Mouse (Mus musculus) small intestine, adult 2 months (tissue): Measurements from ENCODE around the gene Trp63. TPM values are rescaled to one million over a fixed set of nuclear protein-coding genes. Genes with fewer than 3 reads are reported as not detected.

Experiments
- H3K27ac ChIP-seq: fragments of 200-500 bp; 2 replicates; pipeline ENCODE4 v1.5.1; 2012; ENCODE audit warnings: low read depth, low read length, control low read depth, inconsistent platforms; ENCODE audit not compliant: insufficient read depth
- H3K27me3 ChIP-seq: fragments of 200-500 bp; 2 replicates; pipeline ENCODE4 v1.6.1; 2012; ENCODE audit warnings: mild to moderate bottlenecking, moderate library complexity, low read length, inconsistent platforms; ENCODE audit not compliant: control insufficient read depth, insufficient read depth
- H3K36me3 ChIP-seq: fragments of 200-500 bp; 2 replicates; pipeline ENCODE4 v1.6.1; 2012; ENCODE audit warnings: mild to moderate bottlenecking, low read length, control low read depth, inconsistent platforms; ENCODE audit not compliant: control insufficient read depth, insufficient read depth
- H3K4me1 ChIP-seq: fragments of 200-500 bp; 2 replicates; pipeline ENCODE4 v1.6.1; 2012; ENCODE audit warnings: low read length, inconsistent platforms, mixed read lengths; ENCODE audit not compliant: control insufficient read depth, insufficient read depth, insufficient read length
- H3K4me3 ChIP-seq: fragments of 200-500 bp; 2 replicates; pipeline ENCODE4 v1.5.1; 2012; ENCODE audit warnings: low read depth, mild to moderate bottlenecking, control low read depth, inconsistent platforms, low read length, moderate library complexity
- CTCF ChIP-seq: fragments of 200-500 bp; IDR thresholded peaks from 2 replicates; pipeline ENCODE4 v1.5.1; 2012; ENCODE audit warnings: low read depth, mild to moderate bottlenecking, control low read depth, inconsistent platforms, low read length, moderate library complexity, mixed read lengths; ENCODE audit not compliant: insufficient replicate concordance, insufficient read length; ENCODE audit errors: extremely low read depth
- POLR2A ChIP-seq: fragments of 200-500 bp; IDR thresholded peaks from 2 replicates; pipeline ENCODE4 v1.6.1; 2012; ENCODE audit warnings: low read depth, mild to moderate bottlenecking, control low read depth, inconsistent platforms, low read length, moderate library complexity
- WGBS: fragments of 180-500 bp; shearing (Covaris S2); methylation state at CpG from one replicate; pipeline ENCODE4 v1.1.7; 2018; 5-methylcytosine and 5-hydroxymethylcytosine counted together
- polyA plus RNA-seq: library from polyadenylated mRNA; depleted of rRNA; stranded (reverse); fragments of >200 nt; gene quantifications from 2 replicates; pipeline ENCODE4 v1.2.3, GENCODE M21; 2012

Trp63 gene
- polyA plus RNA-seq, 1 experiment, result 0.05 TPM

GRCm38 (mm10) chr16:25875681-25876080, 192.1 kb downstream of the Trp63 start:
- 62% methylated on average over 2 of the region's 2 CpGs for WGBS
- H3K4me1 ChIP-seq, result no peaks in the 10 kb centered on the region
- no peaks in the 10 kb centered on the region for H3K27me3 ChIP-seq
- H3K27ac ChIP-seq, result no peak overlapping the region
- no peak overlapping the region for H3K4me3 ChIP-seq
- H3K36me3 ChIP-seq, result no peaks in the 10 kb centered on the region
- TF ChIP-seq CTCF, result no peak
- TF ChIP-seq POLR2A, result no peak

GRCm38 (mm10) chr16:25877416-25877965, 193.9 kb downstream of the Trp63 start:
- Histone ChIP-seq H3K36me3 (no peaks in the 10 kb centered on the region), H3K4me1 (no peaks in the 10 kb centered on the region), H3K27ac (no peak overlapping the region), H3K27me3 (no peaks in the 10 kb centered on the region), H3K4me3 (no peak overlapping the region)
- WGBS, result 43% methylated on average over 7 of the region's 7 CpGs
- no peak for TF ChIP-seq POLR2A
- TF ChIP-seq CTCF, result no peak

- Histone ChIP-seq H3K4me1 (no peaks in the 10 kb centered on the region), H3K27ac (no peak overlapping the region), H3K4me3 (no peak overlapping the region), H3K36me3 (no peaks in the 10 kb centered on the region), H3K27me3 (no peaks in the 10 kb centered on the region)
- TF ChIP-seq POLR2A, result no peak
- TF ChIP-seq CTCF, result no peak
These were observed 194.6 kb downstream of the Trp63 start for GRCm38 (mm10) chr16:25878116-25878515.

- Histone ChIP-seq H3K27me3 (no peaks in the 10 kb centered on the region), H3K4me1 (peaks cover 7% of the 10 kb centered on the region; the same call in 1 of the 2 replicates), H3K27ac (no peak overlapping the region), H3K4me3 (no peak overlapping the region), H3K36me3 (no peaks in the 10 kb centered on the region)
- TF ChIP-seq POLR2A (no peak), CTCF (no peak)
- WGBS, result 22% methylated on average over 4 of the region's 4 CpGs
These were observed 215.5 kb downstream of the Trp63 start for GRCm38 (mm10) chr16:25899071-25899470.

- H3K4me1 ChIP-seq, result peaks cover 7% of the 10 kb centered on the region; the same call in 1 of the 2 replicates
- no peak overlapping the region for H3K4me3 ChIP-seq
- no peaks in the 10 kb centered on the region for H3K27me3 ChIP-seq
- TF ChIP-seq POLR2A (no peak), CTCF (no peak)
- no peak overlapping the region for H3K27ac ChIP-seq
- WGBS, result 23% methylated on average over 2 of the region's 2 CpGs
- no peaks in the 10 kb centered on the region for H3K36me3 ChIP-seq
These were observed 216.1 kb downstream of the Trp63 start for GRCm38 (mm10) chr16:25899657-25900056.

- no peak for TF ChIP-seq POLR2A
- no peak for TF ChIP-seq CTCF
- WGBS, result 87% methylated on average over 3 of the region's 3 CpGs
- no peak overlapping the region for H3K27ac ChIP-seq
- no peak overlapping the region for H3K4me3 ChIP-seq
- H3K36me3 ChIP-seq, result no peaks in the 10 kb centered on the region
- H3K4me1 ChIP-seq, result peaks cover 7% of the 10 kb centered on the region; the same call in 1 of the 2 replicates
- H3K27me3 ChIP-seq, result no peaks in the 10 kb centered on the region
These were observed 216.9 kb downstream of the Trp63 start for GRCm38 (mm10) chr16:25900389-25900908.

GRCm38 (mm10) chr16:25912185-25912584, 228.6 kb downstream of the Trp63 start:
- Histone ChIP-seq H3K4me1 (no peaks in the 10 kb centered on the region), H3K36me3 (no peaks in the 10 kb centered on the region), H3K4me3 (no peak overlapping the region), H3K27me3 (no peaks in the 10 kb centered on the region), H3K27ac (no peak overlapping the region)
- WGBS, result 23% methylated on average over 1 of the region's 1 CpGs
- TF ChIP-seq POLR2A (no peak), CTCF (no peak)
